Mouse (Mus musculus) v-Abl transformed pro-B cells (cell line): ENCODE results near the gene Elp6.

Experiments
- in situ Hi-C, 2 experiments: fragments of 400-800 bp; cut with MboI; formaldehyde crosslinking; loops; one replicate each; pipeline ENCODE4 v1.15.1; 2025; ENCODE audit not compliant: unreplicated experiment in 2 of 2

Gene Elp6

DNA sequence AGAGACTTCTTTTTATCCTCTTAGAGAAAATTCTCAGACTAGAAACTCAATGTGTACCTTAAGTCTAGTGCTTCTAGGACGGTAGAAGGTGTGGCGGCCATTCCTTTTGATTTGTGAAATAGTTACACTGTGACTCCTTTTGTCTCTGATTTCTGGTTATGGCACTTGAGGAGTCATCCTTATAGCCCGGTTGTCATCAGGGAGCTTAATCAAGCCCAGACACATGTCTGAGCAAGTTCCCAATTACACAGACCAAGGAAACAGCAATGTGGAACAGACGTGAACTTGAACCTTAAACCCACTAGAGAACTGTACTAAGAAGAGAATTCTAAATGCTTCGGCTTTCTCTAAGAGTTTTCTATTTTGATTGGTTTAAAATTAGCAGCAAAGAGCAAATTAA, 45.2 kb downstream of the Elp6 start:
- in situ Hi-C loops = no loop called here

DNA sequence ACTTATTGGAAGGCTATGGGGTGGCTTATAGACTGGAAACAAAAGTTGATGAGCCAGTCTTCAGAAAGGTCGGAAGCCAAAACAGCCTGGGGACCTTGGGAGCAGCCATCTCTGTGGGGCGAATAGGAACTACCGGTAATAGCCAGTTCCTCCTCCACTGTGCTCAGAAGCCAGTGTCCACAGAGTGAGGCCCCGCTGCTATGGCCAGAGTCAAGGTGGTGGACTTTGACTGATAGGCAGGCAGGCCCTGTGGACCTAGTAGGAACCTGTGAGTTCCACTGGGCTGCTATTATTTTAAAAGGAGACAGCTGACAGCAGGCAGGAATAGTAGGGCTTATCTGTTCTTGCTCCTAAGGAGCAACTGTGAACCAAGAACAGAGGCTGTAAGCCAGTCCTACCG, 45.6 kb downstream of the Elp6 start:
- in situ Hi-C loops = no loop called here

DNA sequence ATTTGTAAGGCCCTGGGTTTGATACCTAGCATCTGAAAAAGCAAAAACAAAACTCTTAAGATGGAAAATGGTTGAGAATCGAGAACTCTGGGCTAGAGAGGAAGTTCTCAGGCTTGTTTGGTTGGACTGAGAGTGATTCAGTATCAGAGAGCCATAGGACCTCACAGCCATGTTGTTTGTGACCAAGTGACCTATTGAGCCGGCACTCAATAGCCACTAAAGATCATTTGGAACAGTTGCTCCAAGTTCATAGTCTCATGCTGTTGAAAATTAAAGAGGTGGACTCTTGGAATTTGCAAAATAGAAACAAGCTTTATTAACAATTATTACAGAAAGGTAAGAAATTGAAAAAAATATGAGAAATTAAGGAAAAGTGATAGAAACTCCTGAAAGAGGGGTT, 46.4 kb downstream of the Elp6 start:
- in situ Hi-C loops = no loop called here

DNA sequence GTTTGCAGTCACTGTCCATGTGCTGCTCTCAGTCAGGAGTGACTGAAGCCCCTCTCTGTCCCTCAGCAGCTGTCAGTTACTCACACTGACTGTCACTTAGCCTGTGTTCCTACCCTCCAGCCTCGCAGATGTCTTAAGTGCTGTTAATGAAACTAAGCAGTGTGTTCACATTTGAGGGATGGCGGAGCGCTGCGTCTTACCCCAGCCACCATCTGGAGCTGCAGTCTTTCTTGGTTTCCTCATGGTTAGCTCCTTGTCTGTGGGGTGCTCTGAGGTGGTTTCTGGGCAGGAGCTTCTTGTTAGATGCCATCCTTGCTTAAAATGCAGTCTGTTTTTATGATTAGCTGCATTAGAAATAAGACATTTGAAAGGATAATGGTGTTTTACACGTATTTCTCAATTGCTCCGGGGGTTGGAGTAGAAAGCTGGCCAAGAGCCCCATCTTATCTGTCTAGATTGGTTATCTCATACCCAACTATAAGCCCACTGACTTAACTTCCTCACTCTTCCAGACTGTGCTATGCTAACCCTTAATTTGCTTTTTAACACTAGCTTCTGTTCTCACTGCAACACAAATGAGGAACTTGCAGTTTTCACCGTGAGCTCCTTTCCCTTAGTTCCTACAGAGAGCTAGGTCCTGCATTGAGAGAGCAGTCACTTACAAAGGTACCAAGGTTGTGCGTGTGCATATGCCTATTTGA, 47.1 kb downstream of the Elp6 start:
- in situ Hi-C loops = no loop called here

DNA sequence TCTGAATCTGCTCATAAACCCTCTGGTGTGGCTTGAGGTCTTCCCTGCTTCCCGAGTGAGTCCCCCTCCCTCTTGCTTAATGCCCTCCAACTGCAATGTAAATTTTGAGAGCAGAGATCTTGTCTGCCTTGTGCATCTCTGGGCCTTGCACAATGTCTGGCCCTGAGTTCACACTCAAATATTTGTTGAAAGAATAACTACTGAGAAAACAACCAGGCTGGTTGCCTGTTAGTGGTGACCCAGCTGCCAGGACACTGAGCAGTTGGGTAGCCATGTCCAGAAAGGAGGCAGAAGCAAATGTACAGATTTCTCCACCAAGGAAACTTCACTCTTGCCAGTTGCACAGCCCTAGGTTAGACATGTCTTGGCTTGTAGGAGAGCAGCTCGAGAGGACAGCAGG, 53.4 kb downstream of the Elp6 start:
- in situ Hi-C loops = no loop called here

DNA sequence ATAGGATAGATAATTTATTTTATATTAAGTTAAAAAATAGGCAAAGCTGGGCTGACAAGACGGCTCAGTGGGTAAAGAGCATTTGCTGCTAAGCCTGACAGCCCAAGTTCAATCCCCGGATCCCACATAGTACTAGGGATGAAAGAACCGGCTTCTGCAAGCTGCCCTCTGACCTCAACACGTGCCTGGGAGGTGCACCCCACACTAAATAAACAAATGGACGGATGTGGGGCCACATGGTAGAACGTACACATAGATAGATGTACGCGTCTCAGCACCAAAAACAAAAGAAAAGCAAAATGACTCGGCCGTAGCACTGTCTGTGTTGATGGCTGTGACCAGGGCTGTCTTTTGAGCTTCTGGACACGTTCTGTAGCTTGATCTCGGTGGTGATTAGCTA, 56.3 kb downstream of the Elp6 start:
- in situ Hi-C loops = no loop called here

DNA sequence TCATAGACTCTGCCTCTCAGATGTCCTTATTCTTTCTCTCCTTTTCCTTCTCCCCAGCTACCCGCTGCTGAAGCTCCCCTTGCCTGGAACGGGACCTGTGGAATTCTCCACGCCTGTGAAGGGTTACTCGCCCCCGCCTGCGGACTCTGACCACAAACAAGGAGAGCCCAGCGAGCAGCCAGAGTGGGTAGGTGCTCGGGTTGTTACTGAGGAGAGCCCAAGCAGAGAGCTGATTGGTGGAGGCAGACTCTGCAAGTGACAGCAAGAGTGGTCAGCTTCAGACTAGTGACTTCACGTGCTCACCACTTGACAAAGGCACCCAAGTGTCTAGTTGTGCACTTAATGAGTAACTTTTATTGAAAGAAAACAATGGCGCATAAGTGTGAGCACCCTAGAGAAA, 57.4 kb downstream of the Elp6 start:
- in situ Hi-C loops = no loop called here

DNA sequence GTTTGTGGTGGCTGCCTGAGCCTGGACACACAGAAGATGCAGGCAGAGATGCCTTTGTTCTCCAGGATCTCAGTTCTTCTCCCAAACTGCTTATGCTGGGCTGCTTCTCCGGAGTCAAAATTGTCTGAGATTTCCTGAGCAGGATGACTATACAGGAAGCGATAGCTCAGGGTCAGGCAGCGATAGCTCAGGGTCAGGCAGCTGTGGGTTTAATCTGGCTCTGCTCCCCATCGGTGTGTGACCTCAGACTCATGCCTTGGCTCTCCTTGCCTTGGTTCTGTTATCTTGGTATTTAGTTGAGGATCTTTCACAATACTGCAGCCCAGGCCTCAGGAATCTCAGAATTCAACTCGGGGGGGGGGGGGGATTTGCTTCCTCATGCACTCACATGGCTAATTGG, 61.8 kb downstream of the Elp6 start:
- in situ Hi-C loops = no loop called here

DNA sequence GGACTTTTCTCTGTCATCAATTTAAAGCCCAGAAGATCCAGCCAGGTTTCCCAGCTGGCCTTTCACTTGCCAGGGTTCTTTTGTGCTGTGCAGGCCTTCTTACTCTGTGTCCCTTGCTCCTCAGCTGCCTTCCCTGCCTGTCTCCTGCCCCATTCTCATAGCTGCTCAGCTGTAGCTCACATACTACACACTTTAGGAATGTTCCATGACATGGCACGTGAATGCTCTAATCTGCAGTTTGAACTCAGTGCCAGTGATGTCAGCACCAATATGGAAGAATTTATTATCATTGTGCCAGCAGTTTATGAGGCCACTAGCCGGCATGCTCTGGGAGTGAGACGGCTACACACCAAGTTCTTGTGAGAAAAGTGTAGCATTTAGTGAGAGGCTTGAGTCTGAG, 64.9 kb downstream of the Elp6 start:
- in situ Hi-C loops = no loop called here
